Mouse (Mus musculus): ENCODE data around the gene Rxfp2. TPM values are rescaled to one million over a fixed set of nuclear protein-coding genes. Genes with fewer than 3 reads are reported as not detected.

Rxfp2 gene
- total and polyA plus RNA-seq, 2 experiments from 2014 or later: 0.10 to 0.21 TPM

DNA sequence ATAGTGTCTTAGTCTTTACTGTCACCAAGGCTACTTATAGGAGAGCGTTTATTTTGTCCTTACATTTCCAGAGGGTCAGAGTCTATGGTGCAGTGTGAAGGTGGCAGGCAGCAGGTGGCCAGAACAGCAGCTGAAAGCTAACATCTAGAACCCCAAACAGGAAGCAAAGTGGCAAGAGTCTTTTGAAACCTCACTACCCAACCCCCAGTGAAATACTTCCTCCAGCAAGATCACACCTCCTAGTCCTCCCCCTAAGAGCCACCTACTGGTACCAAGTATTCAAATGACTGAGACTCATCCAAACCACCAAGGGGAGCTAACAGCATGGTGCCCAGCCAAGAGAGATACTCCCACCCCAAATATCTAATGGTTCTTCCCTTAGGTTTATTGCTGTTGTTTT is 36.8 kb downstream of the Rxfp2 start:
- H3K36me3 ChIP-seq (ENCODE audit: insufficient read depth): no peaks in the 10 kb centered on the region
- TF ChIP-seq CTCF (IDR thresholded peaks at IDR 0.05; ENCODE audit: low read depth): no peak
- DNase-seq: no peak
- H3K9ac ChIP-seq: no peak overlapping the region
- no peak overlapping the region for H3K27ac ChIP-seq (ENCODE audit: low read depth, low read length)
- no peak overlapping the region for H3K4me3 ChIP-seq (ENCODE audit: low read depth, low read length)
- no peaks in the 10 kb centered on the region for H3K4me1 ChIP-seq (ENCODE audit: insufficient read depth)
- H3K4me2 ChIP-seq (ENCODE audit: low read depth): no peak overlapping the region
- WGBS: 83% methylated on average over 1 of the region's 1 CpGs
- H3K9me3 ChIP-seq (ENCODE audit: low read length): no peaks in the 10 kb centered on the region
- no peak for ATAC-seq
- no peaks in the 10 kb centered on the region for H3K27me3 ChIP-seq (ENCODE audit: insufficient read depth, low read length)

- H3K36me3 ChIP-seq (ENCODE audit: insufficient read depth): no peaks in the 10 kb centered on the region
- no peak for TF ChIP-seq CTCF (IDR thresholded peaks at IDR 0.05; ENCODE audit: low read depth)
- H3K27me3 ChIP-seq (ENCODE audit: insufficient read depth, low read length): no peaks in the 10 kb centered on the region
- no peak overlapping the region for H3K9ac ChIP-seq
- WGBS: 77% methylated on average over 5 of the region's 5 CpGs
- DNase-seq (no peak), ATAC-seq (no peak)
- no peak overlapping the region for H3K4me3 ChIP-seq (ENCODE audit: low read depth, low read length)
- H3K4me2 ChIP-seq (ENCODE audit: low read depth): no peak overlapping the region
- H3K9me3 ChIP-seq (ENCODE audit: low read length): no peaks in the 10 kb centered on the region
- H3K4me1 ChIP-seq (ENCODE audit: insufficient read depth): no peaks in the 10 kb centered on the region
- H3K27ac ChIP-seq (ENCODE audit: low read depth, low read length): no peak overlapping the region
These were observed 37.6 kb downstream of the Rxfp2 start for GRCm38 (mm10) chr5:150056056-150056455.

DNA sequence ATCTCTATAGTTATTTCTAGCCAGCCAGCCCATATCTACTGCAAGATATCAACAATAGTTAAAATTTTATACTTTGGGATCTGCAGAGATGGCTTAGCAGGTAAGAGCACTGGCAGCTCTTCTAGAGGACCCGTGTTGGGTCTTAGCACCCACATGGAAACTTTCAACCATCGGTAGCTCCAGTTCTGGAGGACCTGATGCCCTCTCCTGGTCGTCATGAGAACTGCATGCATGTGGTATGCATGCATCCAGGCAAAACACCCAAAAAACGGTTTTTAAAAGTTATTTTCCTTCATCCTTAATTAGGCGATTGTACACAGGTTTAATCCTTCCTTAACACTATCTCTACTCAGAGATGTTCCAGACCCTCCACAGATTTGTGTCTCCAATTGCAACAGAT is 40.4 kb downstream of the Rxfp2 start:
- WGBS: 85% methylated on average over 5 of the region's 5 CpGs
- Histone ChIP-seq H3K9me3 (ENCODE audit: low read length) (no peaks in the 10 kb centered on the region), H3K27ac (ENCODE audit: low read depth, low read length) (no peak overlapping the region), H3K4me2 (ENCODE audit: low read depth) (no peak overlapping the region), H3K4me3 (ENCODE audit: low read depth, low read length) (no peak overlapping the region), H3K36me3 (ENCODE audit: insufficient read depth) (no peaks in the 10 kb centered on the region), H3K4me1 (ENCODE audit: insufficient read depth) (no peaks in the 10 kb centered on the region), H3K27me3 (ENCODE audit: insufficient read depth, low read length) (no peaks in the 10 kb centered on the region), H3K9ac (no peak overlapping the region)
- peak; percentile 18; the same call in 1 of the 2 replicates for TF ChIP-seq CTCF (IDR thresholded peaks at IDR 0.05; ENCODE audit: low read depth)
- ATAC-seq (no peak), DNase-seq (no peak)

DNA sequence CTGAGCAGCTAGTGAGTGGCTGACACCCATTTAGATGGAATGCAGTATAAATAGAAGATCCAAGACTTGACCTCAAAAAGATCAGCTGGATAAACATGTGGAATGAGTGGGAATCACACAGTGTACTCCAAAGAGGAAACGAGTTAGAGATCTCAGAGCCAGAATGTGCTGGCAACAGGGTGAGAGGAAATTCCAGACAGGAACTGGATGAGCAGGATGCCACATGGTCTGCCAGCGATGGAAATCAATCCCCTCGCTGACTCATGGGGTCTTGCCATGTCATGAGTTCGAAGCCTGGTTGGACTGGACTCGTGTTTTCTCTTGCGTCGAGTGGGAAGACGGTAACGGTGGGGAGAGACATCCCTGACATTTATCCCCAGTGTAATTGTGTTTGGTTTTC is 41.0 kb downstream of the Rxfp2 start:
- Histone ChIP-seq H3K4me2 (ENCODE audit: low read depth) (no peak overlapping the region), H3K9me3 (ENCODE audit: low read length) (no peaks in the 10 kb centered on the region), H3K4me3 (ENCODE audit: low read depth, low read length) (no peak overlapping the region), H3K27ac (ENCODE audit: low read depth, low read length) (no peak overlapping the region), H3K9ac (no peak overlapping the region), H3K36me3 (ENCODE audit: insufficient read depth) (no peaks in the 10 kb centered on the region), H3K4me1 (ENCODE audit: insufficient read depth) (no peaks in the 10 kb centered on the region), H3K27me3 (ENCODE audit: insufficient read depth, low read length) (no peaks in the 10 kb centered on the region)
- DNase-seq: no peak
- TF ChIP-seq CTCF (IDR thresholded peaks at IDR 0.05; ENCODE audit: low read depth): no peak
- ATAC-seq: no peak
- 92% methylated on average over 9 of the region's 9 CpGs for WGBS

GRCm38 (mm10) chr5:150061086-150061485 is 42.6 kb downstream of the Rxfp2 start:
- H3K9ac ChIP-seq: no peak overlapping the region
- ATAC-seq (no peak), DNase-seq (no peak)
- TF ChIP-seq CTCF (IDR thresholded peaks at IDR 0.05; ENCODE audit: low read depth): no peak
- H3K4me2 ChIP-seq (ENCODE audit: low read depth): no peak overlapping the region
- WGBS: 92% methylated on average over 9 of the region's 9 CpGs
- no peaks in the 10 kb centered on the region for H3K27me3 ChIP-seq (ENCODE audit: insufficient read depth, low read length)
- H3K27ac ChIP-seq (ENCODE audit: low read depth, low read length): no peak overlapping the region
- no peaks in the 10 kb centered on the region for H3K36me3 ChIP-seq (ENCODE audit: insufficient read depth)
- H3K4me1 ChIP-seq (ENCODE audit: insufficient read depth): no peaks in the 10 kb centered on the region
- no peaks in the 10 kb centered on the region for H3K9me3 ChIP-seq (ENCODE audit: low read length)
- no peak overlapping the region for H3K4me3 ChIP-seq (ENCODE audit: low read depth, low read length)

GRCm38 (mm10) chr5:150064286-150064685 is 45.8 kb downstream of the Rxfp2 start:
- Histone ChIP-seq H3K4me3 (ENCODE audit: low read depth, low read length) (no peak overlapping the region), H3K9ac (no peak overlapping the region), H3K27ac (ENCODE audit: low read depth, low read length) (no peak overlapping the region), H3K4me1 (ENCODE audit: insufficient read depth) (no peaks in the 10 kb centered on the region), H3K36me3 (ENCODE audit: insufficient read depth) (no peaks in the 10 kb centered on the region), H3K4me2 (ENCODE audit: low read depth) (no peak overlapping the region), H3K9me3 (ENCODE audit: low read length) (no peaks in the 10 kb centered on the region), H3K27me3 (ENCODE audit: insufficient read depth, low read length) (no peaks in the 10 kb centered on the region)
- DNase-seq (no peak), ATAC-seq (no peak)
- 57% methylated on average over 10 of the region's 10 CpGs for WGBS
- TF ChIP-seq CTCF (IDR thresholded peaks at IDR 0.05; ENCODE audit: low read depth): no peak

GRCm38 (mm10) chr5:150070086-150070485 is 51.6 kb downstream of the Rxfp2 start:
- Histone ChIP-seq H3K27ac (ENCODE audit: low read depth, low read length) (no peak overlapping the region), H3K4me3 (ENCODE audit: low read depth, low read length) (no peak overlapping the region; the same call in 1 of the 2 replicates), H3K9me3 (ENCODE audit: low read length) (no peaks in the 10 kb centered on the region), H3K9ac (no peak overlapping the region), H3K27me3 (ENCODE audit: insufficient read depth, low read length) (no peaks in the 10 kb centered on the region), H3K4me2 (ENCODE audit: low read depth) (peak overlapping the region; percentile 38), H3K36me3 (ENCODE audit: insufficient read depth) (no peaks in the 10 kb centered on the region), H3K4me1 (ENCODE audit: insufficient read depth) (no peaks in the 10 kb centered on the region)
- TF ChIP-seq CTCF (IDR thresholded peaks at IDR 0.05; ENCODE audit: low read depth): peak; percentile 74
- WGBS: 19% methylated on average over 10 of the region's 10 CpGs
- ATAC-seq (peak; percentile 68), DNase-seq (peak; percentile 79)

GRCm38 (mm10) chr5:150071738-150072137 is 53.3 kb downstream of the Rxfp2 start:
- H3K4me2 ChIP-seq (ENCODE audit: low read depth): no peak overlapping the region
- no peak for TF ChIP-seq CTCF (IDR thresholded peaks at IDR 0.05; ENCODE audit: low read depth)
- no peak overlapping the region for H3K27ac ChIP-seq (ENCODE audit: low read depth, low read length)
- no peak for DNase-seq
- ATAC-seq: no peak
- H3K4me1 ChIP-seq (ENCODE audit: insufficient read depth): no peaks in the 10 kb centered on the region
- no peaks in the 10 kb centered on the region for H3K36me3 ChIP-seq (ENCODE audit: insufficient read depth)
- H3K27me3 ChIP-seq (ENCODE audit: insufficient read depth, low read length): no peaks in the 10 kb centered on the region
- no peak overlapping the region for H3K4me3 ChIP-seq (ENCODE audit: low read depth, low read length)
- no peaks in the 10 kb centered on the region for H3K9me3 ChIP-seq (ENCODE audit: low read length)
- H3K9ac ChIP-seq: no peak overlapping the region
